Mouse (Mus musculus) heart, adult 2 months (tissue): Measurements from ENCODE around the gene Cfdp1.

Experiments used
- CTCF ChIP-seq: fragments of 200-600 bp; IDR thresholded peaks from 2 replicates; pipeline ENCODE4 v1.8.1; 2022; ENCODE audit warnings: antibody characterized with exemption, mild to moderate bottlenecking, moderate library complexity
- EP300 ChIP-seq: fragments of 200-500 bp; IDR thresholded peaks from 2 replicates; pipeline ENCODE4 v1.6.1; 2011; ENCODE audit warnings: low read depth, low read length, control low read depth; ENCODE audit not compliant: insufficient read depth
- POLR2A ChIP-seq: fragments of 200-500 bp; IDR thresholded peaks from 2 replicates; pipeline ENCODE4 v1.6.1; 2011; ENCODE audit warnings: mild to moderate bottlenecking, low read depth, low read length, control low read depth; ENCODE audit not compliant: insufficient read depth

GRCm38 (mm10) chr8:111793324-111793917 lies 60.7 kb downstream of the Cfdp1 start:
- no peak for TF ChIP-seq CTCF
- TF ChIP-seq POLR2A: no peak
- TF ChIP-seq EP300: no peak
